Mouse (Mus musculus) olfactory bulb, adult 2 months (tissue): ENCODE results near the gene Cox5b.

Source experiments
- CTCF ChIP-seq: fragments of 200-500 bp; IDR thresholded peaks from 2 replicates; pipeline ENCODE4 v1.5.1; 2012; ENCODE audit warnings: low read depth, mild to moderate bottlenecking, low read length, moderate library complexity; ENCODE audit not compliant: insufficient read depth
- POLR2A ChIP-seq: fragments of 200-500 bp; IDR thresholded peaks from 2 replicates; pipeline ENCODE4 v1.6.1; 2012; ENCODE audit warnings: mild to moderate bottlenecking, low read depth, low read length, moderate library complexity; ENCODE audit not compliant: insufficient read depth

DNA sequence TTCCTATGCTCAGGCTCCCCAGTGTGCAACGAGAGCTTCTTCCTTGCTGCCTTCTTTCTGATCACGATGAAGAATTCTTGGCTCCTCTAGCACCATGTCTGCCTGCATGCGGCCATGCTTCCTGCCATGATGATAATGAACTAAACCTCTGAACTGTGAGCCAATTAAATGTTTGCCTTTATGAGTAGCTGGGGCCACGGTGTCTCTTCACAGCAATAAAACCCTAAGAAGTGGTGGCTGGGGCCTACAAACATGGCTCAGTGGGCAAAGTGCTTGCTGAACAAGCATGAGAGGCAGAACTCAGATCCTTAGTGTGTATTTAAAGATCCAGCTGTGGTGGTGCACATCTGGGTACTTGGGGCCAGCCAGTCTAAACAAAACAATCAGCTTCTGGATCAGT, 25.3 kb upstream of the Cox5b start:
- TF ChIP-seq POLR2A (no peak), CTCF (no peak)
